Mouse (Mus musculus) embryo, embryonic 11.5 days (tissue): ENCODE data around the gene Abhd18.

Source experiments
- DNase-seq: peaks from one replicate; pipeline ENCODE4 v3.0.0-alpha.2; 2012; ENCODE audit warnings: low read depth, low spot score

The Abhd18 gene

GRCm38 (mm10) chr3:40950601-40951201 is 103.9 kb downstream of the Abhd18 start:
- DNase-seq = peak; percentile 17

GRCm38 (mm10) chr3:40951365-40951764 is 104.6 kb downstream of the Abhd18 start:
- DNase-seq = no peak

DNA sequence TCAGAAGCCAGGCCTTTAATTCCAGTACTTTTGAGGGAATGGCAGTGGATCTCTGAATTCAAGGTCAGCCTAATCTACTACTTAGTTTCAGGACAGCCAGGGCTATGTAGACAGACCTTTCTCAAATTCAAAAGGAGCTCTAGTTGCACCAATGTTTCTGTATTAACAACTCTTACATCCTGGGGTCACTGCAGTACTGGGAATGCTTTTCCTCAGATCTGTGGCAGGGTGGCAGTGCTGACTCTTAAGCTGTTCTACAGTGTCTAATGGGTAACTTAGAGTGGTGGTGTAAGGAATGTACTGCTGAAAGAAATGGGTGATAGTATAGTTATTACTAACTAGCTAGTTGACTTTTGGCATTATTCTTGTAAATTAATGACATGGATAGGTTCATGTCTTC is 105.8 kb downstream of the Abhd18 start:
- DNase-seq = no peak

- no peak for DNase-seq
Observed at GRCm38 (mm10) chr3:40954792-40955191, 108.0 kb downstream of the Abhd18 start.

GRCm38 (mm10) chr3:40958831-40959230 is 112.1 kb downstream of the Abhd18 start:
- no peak for DNase-seq

GRCm38 (mm10) chr3:40980758-40981157 is 134.0 kb downstream of the Abhd18 start:
- no peak for DNase-seq

- DNase-seq = no peak
Observed at GRCm38 (mm10) chr3:40987539-40987938, 140.8 kb downstream of the Abhd18 start.
